Mouse (Mus musculus) CH12F3 (cell line): ENCODE measurements around the gene Zfp641.

Experiments
- in situ Hi-C: fragments of 300-500 bp; cut with MboI; formaldehyde crosslinking; loops from 2 replicates; pipeline ENCODE4 v1.14.3; 2020; ENCODE audit warnings: low sequenced_read_pairs

The Zfp641 gene

GRCm38 (mm10) chr15:98295628-98296551, at the start of gene Zfp641:
Gene Zfp641 (minus strand): TSS chr15:98296161.
- in situ Hi-C loops: no loop called here

GRCm38 (mm10) chr15:98340887-98341286, 44.9 kb upstream of the Zfp641 start, which contains the start of gene Olfr284:
Gene Olfr284 (minus strand): TSS chr15:98340987.
- in situ Hi-C loops: no loop called here

GRCm38 (mm10) chr15:98317177-98317724, 21.3 kb upstream of the Zfp641 start, which contains the start of gene Olfr285:
Gene Olfr285 (minus strand): TSS chr15:98317353.
- in situ Hi-C loops: no loop called here

- in situ Hi-C loops: no loop called here
Observed at GRCm38 (mm10) chr15:98315703-98316102, 19.7 kb upstream of the Zfp641 start.

GRCm38 (mm10) chr15:98293651-98294050, 2.3 kb downstream of the Zfp641 start:
- in situ Hi-C loops: no loop called here

- in situ Hi-C loops: no loop called here
Observed at GRCm38 (mm10) chr15:98288566-98288965, 7.4 kb downstream of the Zfp641 start.

GRCm38 (mm10) chr15:98286418-98286817, 9.5 kb downstream of the Zfp641 start:
- in situ Hi-C loops: no loop called here

- in situ Hi-C loops: no loop called here
Observed at GRCm38 (mm10) chr15:98257776-98258175, 38.2 kb downstream of the Zfp641 start.

- in situ Hi-C loops: no loop called here
Observed at GRCm38 (mm10) chr15:98257193-98257592, 38.8 kb downstream of the Zfp641 start, which contains the start of gene H1fnt. Gene H1fnt (minus strand): TSS chr15:98257293.

- in situ Hi-C loops: no loop called here
Observed at GRCm38 (mm10) chr15:98256271-98256670, 39.7 kb downstream of the Zfp641 start.
